Mouse (Mus musculus): ENCODE data around the gene Dguok.

- TF ChIP-seq CTCF (IDR thresholded peaks at IDR 0.05; ENCODE audit: control insufficient read depth, insufficient read depth, insufficient read length) = no peak
- TF ChIP-seq USF1 (IDR thresholded peaks at IDR 0.05; ENCODE audit: low read depth) = no peak
- no peak for TF ChIP-seq CEBPB (IDR thresholded peaks at IDR 0.05; ENCODE audit: low read depth)
- TF ChIP-seq MAX (IDR thresholded peaks at IDR 0.05) = no peak
These were observed 56.1 kb downstream of the Dguok start for GRCm38 (mm10) chr6:83450451-83451303.
